Mouse (Mus musculus) macrophage (primary cell): ENCODE measurements at regions not wholly inside any gene's neighbourhood (a gene's known extent, or its start where the extent isn't known, plus 50 kb on each side); places are given as distances from the start of the nearest gene placed in this dataset.

Experiments used
- H3K27ac ChIP-seq: fragments of 350-480 bp; formaldehyde crosslinking; 2 replicates; pipeline ENCODE4 v1.9.0; 2021
- H3K36me3 ChIP-seq: fragments of 350-480 bp; formaldehyde crosslinking; 2 replicates; pipeline ENCODE4 v1.9.0; 2021; ENCODE audit errors: inconsistent target
- H3K4me3 ChIP-seq: fragments of 350-480 bp; formaldehyde crosslinking; 2 replicates; pipeline ENCODE4 v1.9.0; 2021; ENCODE audit errors: inconsistent target
- H3K79me2 ChIP-seq: fragments of 350-480 bp; formaldehyde crosslinking; 2 replicates; pipeline ENCODE4 v1.9.0; 2021; ENCODE audit errors: inconsistent target
- WGBS: methylation state at CpG from one replicate; pipeline ENCODE4 v1.1.7; 2026; ENCODE audit warnings: inconsistent platforms; ENCODE audit not compliant: missing documents; 5-methylcytosine and 5-hydroxymethylcytosine counted together

DNA sequence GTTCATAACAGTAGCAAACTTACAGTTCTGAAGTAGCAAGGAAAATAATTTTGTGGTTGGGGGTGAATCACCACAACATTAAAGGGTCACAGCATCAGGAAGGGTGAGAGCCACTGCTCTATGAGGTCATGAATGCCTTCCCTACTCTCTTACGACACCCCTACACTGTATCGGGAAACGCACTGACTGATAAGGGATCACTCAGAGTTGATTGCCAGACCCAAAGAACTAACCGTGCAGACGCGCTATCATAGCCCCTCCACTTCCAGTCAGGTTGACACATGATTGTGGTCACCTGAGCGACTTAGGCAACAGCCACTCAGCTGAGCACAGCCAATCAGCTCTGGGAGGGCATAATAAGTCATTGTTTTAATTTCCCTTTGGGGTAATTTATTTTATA is 220.7 kb upstream of the Hes1 start:
- no peak overlapping the region for H3K27ac ChIP-seq
- H3K79me2 ChIP-seq = no peaks in the 10 kb centered on the region
- H3K36me3 ChIP-seq = no peaks in the 10 kb centered on the region
- H3K4me3 ChIP-seq = no peak overlapping the region
- 81% methylated on average over 7 of the region's 7 CpGs for WGBS

DNA sequence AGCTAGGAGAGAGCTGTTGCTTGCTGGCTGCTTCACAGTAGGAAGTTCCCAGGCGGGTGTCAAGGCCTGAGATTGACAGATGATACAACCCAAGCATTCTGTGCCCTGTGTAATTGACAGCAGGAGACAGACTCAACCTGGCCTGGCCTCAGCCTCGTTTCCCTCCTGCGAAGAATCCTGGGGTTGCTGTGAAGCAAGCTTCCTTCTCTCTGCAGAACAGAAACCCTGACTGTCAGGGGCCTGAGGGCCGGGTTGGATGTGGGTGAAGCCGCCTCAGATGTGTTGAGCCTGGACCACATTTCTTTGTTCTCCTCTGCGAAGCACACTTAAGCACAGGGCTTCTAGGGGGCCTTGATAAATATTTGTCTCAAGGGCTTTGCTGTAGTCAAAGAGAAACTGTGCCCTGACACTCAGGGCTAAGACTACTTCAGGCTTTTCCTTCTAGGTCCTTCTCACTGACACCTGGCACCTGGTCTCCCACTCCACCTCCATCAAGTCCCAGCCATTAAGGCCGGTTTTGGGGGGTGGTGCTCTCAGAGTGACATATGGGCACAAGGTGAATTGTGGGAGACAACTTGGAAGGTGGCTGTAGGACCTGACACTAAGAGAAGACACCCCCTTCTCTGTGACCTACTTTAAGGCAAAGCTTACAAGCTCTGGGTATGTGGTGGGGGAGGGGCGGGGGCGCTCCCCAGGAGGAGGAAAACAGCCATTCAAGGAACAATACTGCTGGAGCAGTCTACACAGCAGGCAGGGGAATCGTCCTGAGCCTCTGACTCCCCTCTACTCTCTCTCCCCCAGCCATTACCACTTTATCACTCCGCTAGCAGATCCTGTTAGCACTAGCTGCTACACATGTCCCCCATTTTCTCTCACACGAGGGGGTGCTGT is 219.2 kb upstream of the Hes1 start:
- 79% methylated on average over 12 of the region's 12 CpGs for WGBS
- H3K4me3 ChIP-seq = no peak overlapping the region
- H3K79me2 ChIP-seq = no peaks in the 10 kb centered on the region
- H3K27ac ChIP-seq = no peak overlapping the region
- no peaks in the 10 kb centered on the region for H3K36me3 ChIP-seq

GRCm38 (mm10) chr16:29845597-29845986 is 218.6 kb upstream of the Hes1 start:
- H3K4me3 ChIP-seq = no peak overlapping the region
- 93% methylated on average over 8 of the region's 8 CpGs for WGBS
- H3K36me3 ChIP-seq = no peaks in the 10 kb centered on the region
- no peaks in the 10 kb centered on the region for H3K79me2 ChIP-seq
- no peak overlapping the region for H3K27ac ChIP-seq

- Histone ChIP-seq H3K4me3 (no peak overlapping the region), H3K27ac (no peak overlapping the region)
- 42% methylated on average over 1 of the region's 1 CpGs for WGBS
Observed at GRCm38 (mm10) chr16:29847059-29847458, 217.1 kb upstream of the Hes1 start.

GRCm38 (mm10) chr16:29847734-29848133 is 216.4 kb upstream of the Hes1 start:
- no peak overlapping the region for H3K27ac ChIP-seq
- 7% methylated on average over 4 of the region's 4 CpGs for WGBS

More at GRCm38 (mm10) chr16:29847059-29847458, 217.1 kb upstream of the Hes1 start:
- Histone ChIP-seq H3K36me3 (no peaks in the 10 kb centered on the region), H3K79me2 (no peaks in the 10 kb centered on the region)

GRCm38 (mm10) chr16:29848527-29848926 is 215.7 kb upstream of the Hes1 start:
- Histone ChIP-seq H3K36me3 (no peaks in the 10 kb centered on the region), H3K27ac (no peak overlapping the region)

More at GRCm38 (mm10) chr16:29847734-29848133, 216.4 kb upstream of the Hes1 start:
- H3K36me3 ChIP-seq = no peaks in the 10 kb centered on the region
- no peak overlapping the region for H3K4me3 ChIP-seq
- no peaks in the 10 kb centered on the region for H3K79me2 ChIP-seq

GRCm38 (mm10) chr16:29849511-29849910 is 214.7 kb upstream of the Hes1 start:
- H3K36me3 ChIP-seq = no peaks in the 10 kb centered on the region
- 93% methylated on average over 7 of the region's 7 CpGs for WGBS
- H3K79me2 ChIP-seq = no peaks in the 10 kb centered on the region
- H3K27ac ChIP-seq = no peak overlapping the region
- H3K4me3 ChIP-seq = no peak overlapping the region

More at GRCm38 (mm10) chr16:29848527-29848926, 215.7 kb upstream of the Hes1 start:
- no peaks in the 10 kb centered on the region for H3K79me2 ChIP-seq
- WGBS = 92% methylated on average over 12 of the region's 12 CpGs
- no peak overlapping the region for H3K4me3 ChIP-seq

GRCm38 (mm10) chr16:29850616-29851015 is 213.6 kb upstream of the Hes1 start:
- Histone ChIP-seq H3K79me2 (no peaks in the 10 kb centered on the region), H3K36me3 (no peaks in the 10 kb centered on the region), H3K4me3 (no peak overlapping the region), H3K27ac (no peak overlapping the region)
- WGBS = 100% methylated on average over 3 of the region's 3 CpGs

DNA sequence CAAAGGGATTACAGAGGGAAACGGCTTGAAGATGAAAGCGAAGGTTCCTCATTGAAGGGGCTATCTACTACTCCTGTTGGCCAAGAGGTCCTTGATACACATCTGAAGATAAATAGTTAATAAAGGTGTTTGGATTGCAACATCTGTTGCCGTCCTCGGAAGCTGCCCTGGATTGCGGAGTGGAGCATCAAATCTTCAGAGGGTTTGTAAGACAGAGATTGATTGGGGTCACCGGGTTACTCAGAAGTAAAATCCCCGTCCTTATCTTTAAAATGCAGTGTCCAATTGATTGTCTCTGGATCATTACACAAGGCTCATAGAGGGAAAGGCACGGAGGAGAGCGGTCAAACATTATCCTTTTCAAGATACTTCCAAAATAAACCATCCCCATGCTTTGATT is 212.4 kb upstream of the Hes1 start:
- no peaks in the 10 kb centered on the region for H3K36me3 ChIP-seq
- WGBS = 88% methylated on average over 9 of the region's 9 CpGs
- H3K4me3 ChIP-seq = no peak overlapping the region
- no peaks in the 10 kb centered on the region for H3K79me2 ChIP-seq
- no peak overlapping the region for H3K27ac ChIP-seq

DNA sequence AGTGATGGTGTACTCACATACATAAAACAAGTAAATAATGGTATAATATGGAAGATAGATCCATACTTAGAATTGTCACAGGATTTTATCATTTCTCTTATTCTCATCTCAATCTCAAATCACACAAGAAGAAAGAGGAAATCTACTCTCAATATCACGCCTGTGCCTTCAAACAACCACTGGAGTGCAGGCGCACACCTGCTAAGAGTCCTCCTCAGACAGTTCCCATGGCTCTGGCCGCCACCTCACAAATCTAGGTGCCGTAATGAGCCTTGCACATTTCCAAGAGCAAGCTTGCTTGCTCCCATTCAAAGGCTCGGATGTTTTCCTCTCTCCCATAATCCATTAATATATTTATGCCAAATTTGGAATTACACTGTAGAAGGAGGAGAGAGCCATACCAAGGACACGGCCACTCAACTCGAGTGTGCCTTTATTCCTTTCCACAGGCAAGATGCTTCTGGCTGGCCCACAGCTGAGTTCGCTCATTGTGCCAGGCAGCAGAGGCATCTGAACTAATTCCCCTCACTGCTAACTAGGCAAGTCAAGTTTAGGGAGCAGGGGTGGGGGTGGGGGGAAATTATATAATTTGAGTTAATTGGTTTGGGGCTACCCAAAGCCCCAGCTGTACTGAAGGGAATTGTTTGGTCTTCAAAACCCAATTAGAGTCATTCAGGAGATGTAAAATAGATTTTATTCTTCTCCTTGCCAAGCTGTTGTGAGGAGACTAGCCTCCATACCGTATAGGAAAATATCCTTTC is 209.2 kb upstream of the Hes1 start:
- Histone ChIP-seq H3K27ac (no peak overlapping the region), H3K4me3 (no peak overlapping the region), H3K36me3 (no peaks in the 10 kb centered on the region), H3K79me2 (no peaks in the 10 kb centered on the region)
- WGBS = 93% methylated on average over 8 of the region's 9 CpGs

GRCm38 (mm10) chr16:29856545-29856944 is 207.6 kb upstream of the Hes1 start:
- no peak overlapping the region for H3K27ac ChIP-seq
- no peaks in the 10 kb centered on the region for H3K36me3 ChIP-seq
- 100% methylated on average over 1 of the region's 1 CpGs for WGBS
- H3K79me2 ChIP-seq = no peaks in the 10 kb centered on the region
- no peak overlapping the region for H3K4me3 ChIP-seq

DNA sequence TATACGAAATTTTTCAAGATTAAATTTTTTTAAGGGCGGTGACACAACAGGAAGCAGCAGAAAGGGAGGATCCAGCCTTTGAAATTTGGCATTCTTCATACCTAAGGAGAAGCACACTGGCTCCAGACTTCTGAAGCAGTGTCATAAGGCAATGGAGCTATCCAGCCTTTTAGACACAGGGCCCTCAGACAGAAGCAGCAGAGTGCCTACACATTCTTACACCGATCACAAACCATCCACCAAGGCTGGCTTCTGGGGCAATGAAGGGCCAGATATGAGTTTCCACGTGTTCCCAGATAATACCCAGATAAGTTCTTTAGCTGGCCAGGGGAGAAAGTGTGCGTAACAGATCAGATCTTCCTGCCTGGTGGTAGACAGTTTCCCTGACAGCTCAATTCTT is 205.5 kb upstream of the Hes1 start:
- H3K27ac ChIP-seq = no peak overlapping the region
- WGBS = 92% methylated on average over 5 of the region's 5 CpGs
- H3K4me3 ChIP-seq = no peak overlapping the region
- no peaks in the 10 kb centered on the region for H3K79me2 ChIP-seq
- no peaks in the 10 kb centered on the region for H3K36me3 ChIP-seq

DNA sequence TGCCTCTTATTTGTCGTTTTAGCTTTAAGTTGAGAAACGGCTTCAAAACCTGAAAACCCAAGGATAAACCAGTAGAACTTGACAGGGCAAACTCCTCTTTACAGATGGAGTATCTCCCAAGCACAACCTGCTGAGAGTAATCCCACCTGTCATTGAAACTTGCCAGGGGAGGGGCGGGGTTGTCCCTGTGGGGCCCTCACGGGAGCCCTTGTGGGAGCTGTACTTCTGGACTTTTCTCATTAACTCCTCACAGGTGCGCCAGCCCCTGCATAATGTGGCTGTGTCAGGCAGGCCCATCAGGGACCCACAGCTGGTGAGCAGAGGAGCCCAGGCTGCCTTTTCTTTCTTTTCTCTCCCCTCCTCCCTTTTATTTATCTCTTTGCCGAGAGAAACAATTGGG is 203.9 kb upstream of the Hes1 start:
- no peaks in the 10 kb centered on the region for H3K79me2 ChIP-seq
- H3K27ac ChIP-seq = no peak overlapping the region
- no peak overlapping the region for H3K4me3 ChIP-seq
- no peaks in the 10 kb centered on the region for H3K36me3 ChIP-seq
- 84% methylated on average over 6 of the region's 6 CpGs for WGBS

- Histone ChIP-seq H3K4me3 (no peak overlapping the region), H3K36me3 (no peaks in the 10 kb centered on the region), H3K79me2 (no peaks in the 10 kb centered on the region), H3K27ac (no peak overlapping the region)
- WGBS = 30% methylated on average over 4 of the region's 4 CpGs
Observed at GRCm38 (mm10) chr16:29861056-29861455, 203.1 kb upstream of the Hes1 start.

DNA sequence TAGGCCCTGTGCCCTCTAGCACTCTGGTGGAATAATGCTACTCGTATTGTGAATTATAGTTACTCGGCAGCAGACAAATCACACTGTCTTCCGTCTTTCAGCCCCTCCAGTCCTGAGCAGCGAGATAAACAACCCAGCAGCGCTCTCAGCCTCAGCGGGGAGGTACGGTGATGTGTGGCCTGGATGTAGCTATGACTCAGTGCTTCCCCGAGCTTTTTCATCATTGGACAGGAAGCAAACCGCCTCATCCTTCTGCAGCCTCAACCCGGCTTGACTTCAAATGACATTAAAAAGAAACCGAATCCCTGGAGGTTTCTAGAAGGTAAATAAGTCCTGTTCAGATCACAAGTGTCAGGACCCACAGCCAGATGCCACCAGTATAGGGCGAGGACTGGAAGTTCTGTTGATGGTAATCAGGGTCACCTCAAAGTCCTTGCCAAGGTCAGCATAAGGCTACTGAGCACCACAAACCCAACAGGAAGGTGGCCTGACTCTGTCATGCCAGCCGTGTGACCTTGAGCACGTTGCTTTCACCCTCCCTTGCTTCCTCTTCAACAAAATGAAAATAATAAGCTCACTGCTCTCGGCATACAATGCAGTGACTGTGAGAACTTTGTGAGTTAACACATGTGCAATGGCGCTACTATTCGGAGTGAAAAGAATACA is 199.0 kb upstream of the Hes1 start:
- Histone ChIP-seq H3K4me3 (no peak overlapping the region), H3K79me2 (no peaks in the 10 kb centered on the region), H3K27ac (no peak overlapping the region), H3K36me3 (no peaks in the 10 kb centered on the region)
- 44% methylated on average over 17 of the region's 17 CpGs for WGBS
